Mouse (Mus musculus): ENCODE data around the gene Midn. TPM values are rescaled to one million over a fixed set of nuclear protein-coding genes. Genes with fewer than 3 reads are reported as not detected.

Midn gene
- polyA plus RNA-seq, 1 experiment from 2014 or later: 20.3 TPM

GRCm38 (mm10) chr10:80135641-80136040 is 12.4 kb upstream of the Midn start:
- 88% methylated on average over 1 of the region's 1 CpGs for WGBS (ENCODE audit: missing documents)
- Histone ChIP-seq H3K4me3 (ENCODE audit: inconsistent target) (no peak overlapping the region), H3K79me2 (ENCODE audit: inconsistent target) (no peaks in the 10 kb centered on the region), H3K36me3 (ENCODE audit: inconsistent target) (peaks cover 5% of the 10 kb centered on the region; the same call in 1 of the 2 replicates), H3K27ac (no peak overlapping the region)

DNA sequence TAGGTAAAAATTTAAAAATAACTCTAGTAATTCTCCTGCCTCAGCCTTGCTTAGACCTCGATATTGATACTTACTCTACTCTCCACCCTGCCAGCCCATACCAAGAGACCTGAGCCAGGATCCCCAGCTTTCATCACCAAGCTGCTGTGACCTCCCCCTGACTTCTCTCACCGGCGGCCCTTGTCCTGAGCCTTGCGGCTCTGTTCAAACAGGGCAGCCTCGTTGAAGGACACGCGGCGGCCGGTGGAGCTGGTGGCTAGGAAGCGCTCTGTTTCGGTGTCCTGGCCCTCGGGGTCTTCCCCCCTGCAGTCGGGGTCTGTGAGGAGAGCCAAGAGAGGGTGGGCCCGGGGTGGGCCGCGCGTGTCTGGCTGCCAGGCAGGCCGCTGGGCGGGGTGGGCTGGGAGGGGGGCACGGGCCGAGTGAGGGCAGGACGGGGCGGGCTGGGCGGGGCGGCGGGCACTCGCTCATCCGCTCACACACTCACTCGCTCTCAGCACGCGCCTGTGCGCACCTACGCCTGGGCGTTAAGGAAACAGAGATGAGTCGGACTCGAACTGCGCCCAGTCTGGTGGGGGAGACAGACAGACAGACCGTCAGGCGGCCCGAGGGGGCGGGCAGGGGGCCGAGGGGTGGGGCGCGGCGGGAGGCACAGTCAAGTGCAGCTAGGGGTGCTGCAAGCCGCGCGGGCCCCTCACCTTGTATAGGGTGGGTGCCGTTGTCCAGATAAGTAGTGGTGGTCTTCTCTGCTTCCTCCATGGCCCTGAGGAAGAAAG is 11.7 kb upstream of the Midn start:
- WGBS (ENCODE audit: missing documents): 90% methylated on average over 27 of the region's 49 CpGs
- Histone ChIP-seq H3K4me3 (ENCODE audit: inconsistent target) (no peak overlapping the region), H3K79me2 (ENCODE audit: inconsistent target) (no peaks in the 10 kb centered on the region)

GRCm38 (mm10) chr10:80136952-80137625 is 11.0 kb upstream of the Midn start:
- WGBS (ENCODE audit: missing documents): 56% methylated on average over 25 of the region's 29 CpGs
- Histone ChIP-seq H3K27ac (no peak overlapping the region), H3K79me2 (ENCODE audit: inconsistent target) (no peaks in the 10 kb centered on the region), H3K36me3 (ENCODE audit: inconsistent target) (no peaks in the 10 kb centered on the region), H3K4me3 (ENCODE audit: inconsistent target) (no peak overlapping the region)

More for the DNA sequence above, 11.7 kb upstream of the Midn start:
- H3K27ac ChIP-seq: no peak overlapping the region
- no peaks in the 10 kb centered on the region for H3K36me3 ChIP-seq (ENCODE audit: inconsistent target)

DNA sequence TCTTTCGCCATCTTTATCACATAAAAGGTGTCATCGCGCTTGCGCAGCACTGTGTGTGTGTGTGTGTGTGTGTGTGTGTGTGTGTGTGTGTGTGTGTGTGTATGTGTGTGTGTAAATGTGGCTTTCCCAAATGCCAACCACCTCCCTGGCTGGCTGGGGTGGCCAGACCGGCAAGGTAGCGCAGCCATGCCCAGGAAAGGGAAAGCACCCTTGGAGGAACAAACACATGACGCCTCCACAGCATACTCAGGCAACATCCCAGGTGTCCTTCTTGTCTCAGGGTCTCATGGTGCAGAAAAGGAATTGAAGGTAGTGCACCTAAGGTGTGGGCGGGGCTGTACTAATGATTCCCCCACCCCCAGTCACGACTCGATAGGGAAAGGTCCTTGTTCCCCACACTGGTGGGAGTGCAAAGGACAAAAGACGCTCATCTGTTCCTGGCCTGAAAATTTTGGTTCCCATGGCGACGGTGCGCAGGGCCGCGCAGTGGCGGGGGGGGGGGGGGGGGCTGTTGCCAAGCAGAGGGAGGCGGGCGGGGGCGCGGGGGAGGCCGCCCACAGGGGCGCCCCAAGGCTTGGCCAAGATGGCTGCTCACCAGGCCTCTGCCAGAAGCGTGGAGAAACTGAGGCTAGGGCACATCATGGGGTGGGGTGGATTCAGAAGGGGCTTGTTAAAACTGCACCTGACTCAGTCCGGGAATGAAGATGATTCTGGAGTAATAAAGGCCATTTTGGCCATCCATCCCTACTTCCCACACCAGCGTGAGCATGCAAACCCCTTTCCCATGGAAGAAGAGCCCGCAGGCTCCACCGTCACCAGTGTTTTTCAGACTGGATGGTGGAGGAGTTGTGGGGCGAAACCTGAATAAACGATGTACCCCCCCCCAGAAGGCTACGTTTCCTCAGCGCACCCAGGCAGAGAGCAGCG is 10.2 kb upstream of the Midn start:
- no peaks in the 10 kb centered on the region for H3K36me3 ChIP-seq (ENCODE audit: inconsistent target)
- 38% methylated on average over 23 of the region's 33 CpGs for WGBS (ENCODE audit: missing documents)
- no peak overlapping the region; the same call in 1 of the 2 replicates for H3K4me3 ChIP-seq (ENCODE audit: inconsistent target)
- no peak overlapping the region for H3K27ac ChIP-seq
- peaks cover 6% of the 10 kb centered on the region for H3K79me2 ChIP-seq (ENCODE audit: inconsistent target)

GRCm38 (mm10) chr10:80138553-80139438 is 9.3 kb upstream of the Midn start, which contains the start of gene Atp5d:
Gene Atp5d (plus strand): TSS chr10:80138632.
- H3K27ac ChIP-seq: no peak within 1 kb of the TSS
- H3K79me2 ChIP-seq (ENCODE audit: inconsistent target): peaks cover 15% of the 10 kb centered on the region
- H3K36me3 ChIP-seq (ENCODE audit: inconsistent target): no peaks in the 10 kb centered on the region; the same call in 1 of the 2 replicates
- WGBS (ENCODE audit: missing documents): 2% methylated on average over 79 of the region's 94 CpGs
- no peak within 1 kb of the TSS; the same call in 1 of the 2 replicates for H3K4me3 ChIP-seq (ENCODE audit: inconsistent target)

GRCm38 (mm10) chr10:80139439-80139775 is 8.7 kb upstream of the Midn start:
- peaks cover 21% of the 10 kb centered on the region for H3K79me2 ChIP-seq (ENCODE audit: inconsistent target)
- peaks cover 6% of the 10 kb centered on the region for H3K36me3 ChIP-seq (ENCODE audit: inconsistent target)
- WGBS (ENCODE audit: missing documents): 2% methylated on average over 10 of the region's 10 CpGs
- H3K4me3 ChIP-seq (ENCODE audit: inconsistent target): no peak overlapping the region; the same call in 1 of the 2 replicates
- H3K27ac ChIP-seq: no peak overlapping the region

DNA sequence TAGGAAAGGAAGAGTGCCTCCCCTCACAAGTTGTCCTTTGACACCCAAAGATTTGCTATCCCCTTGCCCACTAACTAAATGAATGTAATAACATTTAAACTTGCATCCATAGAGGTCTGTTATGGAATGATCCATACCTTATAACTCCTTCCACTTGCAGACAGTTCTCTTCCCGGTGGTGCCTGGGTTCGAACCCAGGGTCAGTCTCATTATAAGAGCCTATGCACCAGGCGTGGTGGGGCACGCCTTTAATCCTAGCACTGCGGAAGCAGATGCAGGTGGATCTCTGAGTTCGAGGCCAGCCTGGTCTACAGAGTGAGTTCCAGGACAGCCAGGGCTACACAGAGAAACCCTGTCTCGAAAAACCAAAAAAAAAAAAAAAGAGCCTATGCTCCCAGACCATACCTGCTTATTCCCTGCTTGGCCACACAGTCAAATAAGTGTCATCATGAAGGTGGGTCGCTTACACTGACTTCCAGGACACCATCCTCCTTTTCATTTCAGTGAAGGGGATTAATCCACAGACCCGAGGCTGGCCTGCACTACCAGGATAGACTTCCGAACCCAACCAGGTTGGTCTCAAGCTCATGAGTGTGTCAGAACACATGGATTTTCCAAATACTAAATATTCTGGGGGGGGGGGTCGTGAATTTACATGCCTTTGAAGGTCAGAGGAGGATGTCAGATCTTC is 8.0 kb upstream of the Midn start:
- no peak overlapping the region for H3K27ac ChIP-seq
- H3K79me2 ChIP-seq (ENCODE audit: inconsistent target): peaks cover 28% of the 10 kb centered on the region
- peaks cover 12% of the 10 kb centered on the region for H3K36me3 ChIP-seq (ENCODE audit: inconsistent target)
- 87% methylated on average over 11 of the region's 11 CpGs for WGBS (ENCODE audit: missing documents)
- no peak overlapping the region for H3K4me3 ChIP-seq (ENCODE audit: inconsistent target)

GRCm38 (mm10) chr10:80140666-80141035 is 7.4 kb upstream of the Midn start, which contains the start of gene Cbarp:
Gene Cbarp (minus strand): TSS chr10:80140835.
- H3K27ac ChIP-seq: peak within 1 kb of the TSS; percentile 35
- WGBS (ENCODE audit: missing documents): 86% methylated on average over 10 of the region's 10 CpGs
- H3K36me3 ChIP-seq (ENCODE audit: inconsistent target): peaks cover 12% of the 10 kb centered on the region
- peak within 1 kb of the TSS; percentile 73 for H3K4me3 ChIP-seq (ENCODE audit: inconsistent target)
- peaks cover 33% of the 10 kb centered on the region for H3K79me2 ChIP-seq (ENCODE audit: inconsistent target)

GRCm38 (mm10) chr10:80141243-80141642 is 6.8 kb upstream of the Midn start:
- Histone ChIP-seq H3K4me3 (ENCODE audit: inconsistent target) (peak overlapping the region; percentile 73; the same call in 1 of the 2 replicates), H3K36me3 (ENCODE audit: inconsistent target) (peaks cover 12% of the 10 kb centered on the region), H3K27ac (peak overlapping the region; percentile 35), H3K79me2 (ENCODE audit: inconsistent target) (peaks cover 39% of the 10 kb centered on the region)
- WGBS (ENCODE audit: missing documents): under 1% methylated on average over 29 of the region's 29 CpGs

DNA sequence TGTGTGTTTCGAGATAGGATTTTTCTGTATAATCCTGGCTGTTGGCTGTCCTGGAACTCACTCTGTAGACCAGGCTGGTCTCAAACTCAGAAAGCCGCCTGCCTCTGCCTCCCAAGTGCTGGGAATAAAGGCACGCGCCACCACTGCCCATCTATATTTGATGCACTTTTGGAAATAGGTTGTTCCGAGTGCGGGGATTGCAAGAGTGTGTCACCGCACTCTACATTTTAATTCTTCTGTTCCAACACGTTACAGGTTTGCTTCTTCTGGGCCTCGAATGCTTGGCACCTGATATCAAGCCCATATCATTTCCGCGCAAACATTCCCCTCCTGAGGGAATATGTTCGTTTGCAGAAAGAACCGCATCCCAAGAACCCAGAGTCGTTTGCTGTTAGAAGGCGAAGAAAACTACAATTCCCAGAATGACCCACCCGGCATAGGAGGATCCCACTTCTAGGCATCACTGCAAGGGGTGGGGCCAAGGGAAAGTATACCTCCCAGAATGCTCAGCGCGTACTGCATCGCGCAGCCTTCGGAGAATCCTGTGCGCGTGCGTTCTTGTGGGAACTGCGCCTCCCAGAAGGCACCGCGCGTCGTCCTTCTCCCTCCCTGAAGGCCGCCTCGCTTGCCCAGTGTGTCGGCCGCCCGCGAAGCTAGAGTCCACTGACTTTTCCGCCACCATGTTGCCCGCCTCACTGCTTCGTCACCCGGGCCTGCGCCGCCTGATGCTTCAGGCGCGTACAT is 6.1 kb upstream of the Midn start:
- peaks cover 46% of the 10 kb centered on the region for H3K79me2 ChIP-seq (ENCODE audit: inconsistent target)
- H3K4me3 ChIP-seq (ENCODE audit: inconsistent target): peak overlapping the region; percentile 73
- H3K36me3 ChIP-seq (ENCODE audit: inconsistent target): peaks cover 12% of the 10 kb centered on the region
- whole genome bisulfite sequencing (ENCODE audit: missing documents): under 1% methylated on average over 43 of the region's 43 CpGs
- peak overlapping the region; percentile 13 for H3K27ac ChIP-seq

- H3K36me3 ChIP-seq (ENCODE audit: inconsistent target): peaks cover 12% of the 10 kb centered on the region
- peak overlapping the region; percentile 43 for H3K27ac ChIP-seq
- H3K79me2 ChIP-seq (ENCODE audit: inconsistent target): peaks cover 46% of the 10 kb centered on the region
- WGBS (ENCODE audit: missing documents): under 1% methylated on average over 15 of the region's 15 CpGs
- H3K4me3 ChIP-seq (ENCODE audit: inconsistent target): peak overlapping the region; percentile 73
These were observed 5.5 kb upstream of the Midn start for GRCm38 (mm10) chr10:80142530-80142925.

DNA sequence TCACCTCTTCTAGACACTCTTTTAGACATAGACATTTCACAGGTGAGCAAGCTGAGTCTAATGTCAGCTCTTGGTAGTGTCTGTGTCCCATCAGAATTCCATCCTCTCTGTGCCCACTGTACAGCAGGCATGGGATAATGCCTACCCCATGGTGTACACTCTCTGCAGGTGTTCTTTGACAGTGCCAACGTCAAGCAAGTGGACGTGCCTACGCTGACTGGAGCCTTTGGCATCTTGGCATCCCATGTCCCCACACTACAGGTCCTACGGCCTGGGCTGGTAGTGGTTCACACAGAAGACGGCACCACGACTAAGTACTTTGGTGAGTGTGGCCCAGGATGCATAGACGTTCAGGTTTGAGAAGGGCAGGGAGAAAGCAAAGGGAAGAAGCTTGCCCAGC is 4.4 kb upstream of the Midn start:
- 89% methylated on average over 7 of the region's 7 CpGs for WGBS (ENCODE audit: missing documents)
- Histone ChIP-seq H3K27ac (no peak overlapping the region), H3K79me2 (ENCODE audit: inconsistent target) (peaks cover 46% of the 10 kb centered on the region), H3K4me3 (ENCODE audit: inconsistent target) (no peak overlapping the region), H3K36me3 (ENCODE audit: inconsistent target) (peaks cover 12% of the 10 kb centered on the region)
